Mouse (Mus musculus): ENCODE measurements at regions not wholly inside any gene's neighbourhood (a gene's known extent, or its start where the extent isn't known, plus 50 kb on each side); places are given as distances from the start of the nearest gene placed in this dataset.

DNA sequence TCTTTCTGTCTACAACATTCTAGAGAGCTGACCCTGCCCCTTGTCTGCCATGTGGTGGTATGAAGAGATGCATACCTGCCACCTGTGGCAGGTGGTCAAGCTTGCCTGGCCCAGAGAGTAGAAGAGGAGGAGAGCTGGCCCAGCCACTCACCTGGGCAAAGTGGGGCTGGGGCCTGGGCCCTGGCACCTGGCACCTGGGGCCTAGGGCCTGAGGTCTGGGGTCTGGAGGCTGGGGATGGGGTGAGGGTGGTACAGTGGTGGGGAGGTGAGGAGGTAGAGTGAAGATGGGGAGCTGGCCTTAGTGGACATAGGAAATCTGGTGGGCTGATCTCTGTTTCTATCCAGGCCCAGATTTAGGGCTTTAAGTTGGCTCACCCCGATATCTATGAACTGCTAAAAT lies 733.1 kb downstream of the Rab28 start:
- TF ChIP-seq KAT2A (conservative IDR thresholded peaks at IDR 0.05; ENCODE audit: low read depth, low read length) (no peak), ETS1 (IDR thresholded peaks at IDR 0.05; ENCODE audit: low read depth, low read length) (no peak), ELF1 (IDR thresholded peaks at IDR 0.05; ENCODE audit: low read depth, low read length) (no peak)
- Histone ChIP-seq H3K9me3 (replicated peaks; ENCODE audit: insufficient read depth, low read length) (no peaks in the 10 kb centered on the region), H3K27ac (ENCODE audit: control insufficient read depth, low read depth, low read length) (no peak overlapping the region), H3K36me3 (ENCODE audit: control insufficient read depth in 1 of 2, insufficient read depth in 2 of 2, low read length in 2 of 2) (no peaks in the 10 kb centered on the region), H3K4me3 (ENCODE audit: control insufficient read depth in 1 of 2, insufficient read depth in 1 of 2, low read depth in 2 of 2, low read length in 2 of 2) (no peak overlapping the region), H3K27me3 (ENCODE audit: control insufficient read depth in 1 of 2, insufficient read depth in 2 of 2, low read length in 2 of 2) (no peaks in the 10 kb centered on the region), H3K9ac (ENCODE audit: control insufficient read depth, low read depth, low read length, poor library complexity, severe bottlenecking) (no peak overlapping the region), H3K4me1 (ENCODE audit: control insufficient read depth in 1 of 2, insufficient read depth in 2 of 2, low read length in 2 of 2) (no peaks in the 10 kb centered on the region), H3K79me2 (ENCODE audit: control insufficient read depth, insufficient read depth, low read length, poor library complexity) (no peaks in the 10 kb centered on the region)
- DNase-seq (ENCODE audit: low read depth, low spot score), result no peak

DNA sequence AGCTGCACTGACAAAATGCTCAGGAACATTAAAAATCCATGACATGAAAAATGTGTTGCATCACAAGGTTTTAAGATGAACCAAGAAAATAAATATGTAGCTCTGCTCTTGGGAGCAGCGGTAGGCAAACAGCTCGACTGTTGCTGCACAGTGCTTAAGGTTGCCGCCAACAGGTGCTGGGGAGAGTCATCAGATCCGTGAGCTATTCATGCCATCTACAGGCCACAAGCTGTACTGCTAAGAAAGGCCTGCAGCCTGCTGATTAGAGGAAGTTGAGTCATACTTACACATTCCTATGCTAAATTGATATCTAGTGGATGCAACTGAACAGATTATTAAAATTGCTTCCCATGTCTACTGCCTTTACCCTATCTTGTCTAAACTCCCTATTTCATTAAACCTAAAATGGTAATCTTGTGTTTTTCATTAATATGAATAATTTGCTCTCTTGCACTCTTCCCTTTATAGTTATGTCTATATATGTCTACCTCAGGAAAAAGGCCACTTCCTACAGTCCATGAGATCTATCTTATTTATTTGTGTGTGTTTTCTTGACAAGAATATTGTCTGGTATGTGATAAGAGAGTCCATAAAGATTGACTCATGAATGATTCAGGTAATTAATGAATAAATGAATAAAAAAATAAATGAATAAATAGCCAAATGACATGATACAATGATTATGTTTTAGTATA lies 754.9 kb downstream of the Rab28 start:
- Histone ChIP-seq H3K9ac (ENCODE audit: control insufficient read depth, low read depth, low read length, poor library complexity, severe bottlenecking) (no peak overlapping the region), H3K36me3 (ENCODE audit: control insufficient read depth in 1 of 2, insufficient read depth in 2 of 2, low read length in 2 of 2) (no peaks in the 10 kb centered on the region), H3K27me3 (ENCODE audit: control insufficient read depth in 1 of 2, insufficient read depth in 2 of 2, low read length in 2 of 2) (no peaks in the 10 kb centered on the region), H3K4me3 (ENCODE audit: control insufficient read depth in 1 of 2, insufficient read depth in 1 of 2, low read depth in 2 of 2, low read length in 2 of 2) (no peak overlapping the region), H3K9me3 (replicated peaks; ENCODE audit: insufficient read depth, low read length) (no peaks in the 10 kb centered on the region), H3K27ac (ENCODE audit: control insufficient read depth, low read depth, low read length) (no peak overlapping the region), H3K4me1 (ENCODE audit: control insufficient read depth in 1 of 2, insufficient read depth in 2 of 2, low read length in 2 of 2) (no peaks in the 10 kb centered on the region), H3K79me2 (ENCODE audit: control insufficient read depth, insufficient read depth, low read length, poor library complexity) (no peaks in the 10 kb centered on the region)
- TF ChIP-seq POLR2AphosphoS5 (IDR thresholded peaks at IDR 0.05; ENCODE audit: borderline replicate concordance, low read depth, low read length) (no peak), RCOR1 (IDR thresholded peaks at IDR 0.05; ENCODE audit: low read depth, low read length) (no peak), NELFE (IDR thresholded peaks at IDR 0.05; ENCODE audit: low read depth, low read length) (no peak), CHD2 (IDR thresholded peaks at IDR 0.05; ENCODE audit: low read length) (no peak), SMC3 (IDR thresholded peaks at IDR 0.05; ENCODE audit: low read depth, low read length) (peak; percentile 48), JUND (IDR thresholded peaks at IDR 0.05; ENCODE audit: low read depth, low read length) (no peak), GABPA (IDR thresholded peaks at IDR 0.05; ENCODE audit: low read depth, low read length) (no peak), RAD21 (IDR thresholded peaks at IDR 0.05; ENCODE audit: low read depth, low read length) (peak; percentile 68), TAL1 (IDR thresholded peaks at IDR 0.05; ENCODE audit: low read length) (no peak), GATA1 (IDR thresholded peaks at IDR 0.05; ENCODE audit: low read depth, low read length) (no peak), CHD1 (IDR thresholded peaks at IDR 0.05; ENCODE audit: low read depth, low read length) (no peak), CTCF (IDR thresholded peaks at IDR 0.05 in 2 of 3, conservative IDR thresholded peaks at IDR 0.05 in 1 of 3; ENCODE audit: control insufficient read depth in 1 of 3, insufficient read depth in 1 of 3, low read depth in 2 of 3, low read length in 3 of 3, poor library complexity in 1 of 3, severe bottlenecking in 1 of 3) (peak; percentile 28 to 60 (median 58); a peak in 5 of 6 replicates)
- DNase-seq (ENCODE audit: low read depth, low spot score), result peak; percentile 69

DNA sequence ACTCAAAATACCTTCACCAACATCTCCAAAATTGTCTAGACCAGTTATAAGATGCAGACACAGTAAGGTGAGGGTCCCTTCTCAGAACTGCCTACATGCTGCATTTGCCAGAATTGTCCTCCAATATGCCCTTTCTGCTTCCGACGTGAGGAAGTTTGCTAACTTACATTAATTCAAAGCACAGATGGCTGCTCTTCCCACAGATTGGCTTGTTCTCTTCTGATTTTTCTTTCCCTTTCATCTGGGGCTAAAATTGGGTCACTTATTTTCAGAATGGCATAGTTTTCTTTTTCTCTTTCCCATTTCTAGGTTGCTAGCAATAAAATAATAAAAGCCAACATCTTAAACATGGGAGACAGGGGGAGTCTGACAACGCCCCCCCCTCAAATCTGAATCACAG lies 778.8 kb downstream of the Rab28 start:
- TF ChIP-seq MAX (IDR thresholded peaks at IDR 0.05; ENCODE audit: low read length) (no peak), TBP (IDR thresholded peaks at IDR 0.05; ENCODE audit: low read depth, low read length) (no peak), UBTF (IDR thresholded peaks at IDR 0.05; ENCODE audit: borderline replicate concordance, insufficient read depth, low read depth, low read length) (no peak), E2F4 (IDR thresholded peaks at IDR 0.05; ENCODE audit: borderline replicate concordance, low read depth, low read length) (no peak), TCF12 (IDR thresholded peaks at IDR 0.05; ENCODE audit: low read depth, low read length) (no peak), BHLHE40 (IDR thresholded peaks at IDR 0.05; ENCODE audit: borderline replicate concordance, low read depth, low read length) (no peak), ZNF384 (IDR thresholded peaks at IDR 0.05; ENCODE audit: low read depth, low read length) (no peak)

More for the DNA sequence above, 778.8 kb downstream of the Rab28 start:
- H3K4me3 ChIP-seq (ENCODE audit: control insufficient read depth in 1 of 2, insufficient read depth in 1 of 2, low read depth in 2 of 2, low read length in 2 of 2), result no peak overlapping the region
- H3K9ac ChIP-seq (ENCODE audit: control insufficient read depth, low read depth, low read length, poor library complexity, severe bottlenecking), result no peak overlapping the region
- DNase-seq (ENCODE audit: low read depth, low spot score), result no peak
- no peaks in the 10 kb centered on the region for H3K27me3 ChIP-seq (ENCODE audit: control insufficient read depth in 1 of 2, insufficient read depth in 2 of 2, low read length in 2 of 2)
- no peaks in the 10 kb centered on the region for H3K79me2 ChIP-seq (ENCODE audit: control insufficient read depth, insufficient read depth, low read length, poor library complexity)
- no peaks in the 10 kb centered on the region for H3K36me3 ChIP-seq (ENCODE audit: control insufficient read depth in 1 of 2, insufficient read depth in 2 of 2, low read length in 2 of 2)
- no peaks in the 10 kb centered on the region for H3K9me3 ChIP-seq (replicated peaks; ENCODE audit: insufficient read depth, low read length)
- no peaks in the 10 kb centered on the region for H3K4me1 ChIP-seq (ENCODE audit: control insufficient read depth in 1 of 2, insufficient read depth in 2 of 2, low read length in 2 of 2)
- H3K27ac ChIP-seq (ENCODE audit: control insufficient read depth, low read depth, low read length), result no peak overlapping the region

Measured in MEL (cell line).